Mouse (Mus musculus) testis, adult 2 months (tissue): ENCODE results near the gene Magel2.

Source experiments
- CTCF ChIP-seq: fragments of 200-500 bp; IDR thresholded peaks from 2 replicates; pipeline ENCODE4 v1.5.1; 2012; ENCODE audit warnings: low read depth, mild to moderate bottlenecking, inconsistent platforms, low read length, moderate library complexity; ENCODE audit not compliant: control insufficient read depth, insufficient read depth, insufficient replicate concordance
- POLR2A ChIP-seq: fragments of 200-500 bp; IDR thresholded peaks from 2 replicates; pipeline ENCODE4 v1.6.1; 2012; ENCODE audit warnings: low read depth, mild to moderate bottlenecking, inconsistent platforms, low read length, moderate library complexity; ENCODE audit not compliant: control insufficient read depth

DNA sequence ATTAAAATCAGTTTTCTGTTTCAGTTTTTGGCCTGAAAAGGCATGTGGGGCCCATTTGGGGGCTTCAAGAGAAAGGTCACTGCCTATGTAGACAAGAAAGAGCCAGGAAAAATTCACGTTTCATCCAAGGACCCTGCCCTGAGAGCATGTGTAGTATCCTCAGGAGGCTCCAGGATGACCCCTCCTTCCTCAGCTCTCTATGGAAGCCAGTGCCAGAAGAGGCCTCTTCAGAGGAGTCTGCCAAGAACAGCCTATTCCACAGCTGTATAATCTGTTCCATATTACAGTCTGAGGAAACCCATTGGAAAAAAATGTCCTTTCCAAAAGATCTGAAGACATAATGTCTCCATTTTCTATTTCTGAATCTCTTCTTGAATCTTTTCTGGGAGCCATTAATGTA is 31.4 kb upstream of the Magel2 start:
- no peak for TF ChIP-seq CTCF
- TF ChIP-seq POLR2A: no peak
